Mouse (Mus musculus): Measurements from ENCODE around the gene Cog2. TPM values are rescaled to one million over a fixed set of nuclear protein-coding genes. Genes with fewer than 3 reads are reported as not detected.

Gene Cog2
- polyA plus RNA-seq, 1 experiment, result 17.5 TPM

- 66% methylated on average over 3 of the region's 3 CpGs for WGBS
- DNase-seq (ENCODE audit: low read depth, low spot score), result no peak
Measured at GRCm38 (mm10) chr8:124509156-124509555, 11.4 kb upstream of the Cog2 start.

GRCm38 (mm10) chr8:124516039-124516438 lies 4.5 kb upstream of the Cog2 start:
- DNase-seq (ENCODE audit: low read depth, low spot score), result no peak
- WGBS, result 52% methylated on average over 3 of the region's 3 CpGs

- WGBS, result 59% methylated on average over 6 of the region's 6 CpGs
- no peak for DNase-seq (ENCODE audit: low read depth, low spot score)
Measured at GRCm38 (mm10) chr8:124516525-124516924, 4.0 kb upstream of the Cog2 start.

GRCm38 (mm10) chr8:124517142-124517541 lies 3.4 kb upstream of the Cog2 start:
- DNase-seq (ENCODE audit: low read depth, low spot score), result no peak
- WGBS, result 62% methylated on average over 6 of the region's 6 CpGs

GRCm38 (mm10) chr8:124521946-124522345 lies 1.4 kb downstream of the Cog2 start:
- 65% methylated on average over 6 of the region's 6 CpGs for WGBS
- no peak for DNase-seq (ENCODE audit: low read depth, low spot score)

- no peak for DNase-seq (ENCODE audit: low read depth, low spot score)
- 80% methylated on average over 11 of the region's 11 CpGs for WGBS
Measured at GRCm38 (mm10) chr8:124526261-124526660, 5.7 kb downstream of the Cog2 start.

- WGBS, result 85% methylated on average over 14 of the region's 14 CpGs
- no peak for DNase-seq (ENCODE audit: low read depth, low spot score)
Measured at GRCm38 (mm10) chr8:124530076-124530475, 9.5 kb downstream of the Cog2 start.

- DNase-seq (ENCODE audit: low read depth, low spot score), result no peak
- 88% methylated on average over 7 of the region's 7 CpGs for WGBS
Measured at GRCm38 (mm10) chr8:124530556-124530955, 10.0 kb downstream of the Cog2 start.

- DNase-seq (ENCODE audit: low read depth, low spot score), result no peak
- 80% methylated on average over 4 of the region's 4 CpGs for WGBS
Measured at GRCm38 (mm10) chr8:124530996-124531395, 10.4 kb downstream of the Cog2 start.

- DNase-seq (ENCODE audit: low read depth, low spot score), result no peak
- 94% methylated on average over 3 of the region's 3 CpGs for WGBS
Measured at GRCm38 (mm10) chr8:124532626-124533025, 12.1 kb downstream of the Cog2 start.

GRCm38 (mm10) chr8:124535451-124535850 lies 14.9 kb downstream of the Cog2 start:
- 80% methylated on average over 5 of the region's 5 CpGs for WGBS
- DNase-seq (ENCODE audit: low read depth, low spot score), result no peak

- 84% methylated on average over 12 of the region's 12 CpGs for WGBS
- DNase-seq (ENCODE audit: low read depth, low spot score), result no peak
Measured at GRCm38 (mm10) chr8:124540906-124541305, 20.3 kb downstream of the Cog2 start.

GRCm38 (mm10) chr8:124542001-124542400 lies 21.4 kb downstream of the Cog2 start:
- DNase-seq (ENCODE audit: low read depth, low spot score), result no peak
- 95% methylated on average over 4 of the region's 4 CpGs for WGBS

- 88% methylated on average over 5 of the region's 5 CpGs for WGBS
Measured at GRCm38 (mm10) chr8:124543272-124543671, 22.7 kb downstream of the Cog2 start.

GRCm38 (mm10) chr8:124546371-124546770 lies 25.8 kb downstream of the Cog2 start:
- 83% methylated on average over 6 of the region's 6 CpGs for WGBS

More at GRCm38 (mm10) chr8:124543272-124543671, 22.7 kb downstream of the Cog2 start:
- DNase-seq (ENCODE audit: low read depth, low spot score), result no peak

GRCm38 (mm10) chr8:124546815-124547214 lies 26.2 kb downstream of the Cog2 start:
- no peak for DNase-seq (ENCODE audit: low read depth, low spot score)
- WGBS, result 78% methylated on average over 7 of the region's 7 CpGs

More at GRCm38 (mm10) chr8:124546371-124546770, 25.8 kb downstream of the Cog2 start:
- no peak for DNase-seq (ENCODE audit: low read depth, low spot score)

GRCm38 (mm10) chr8:124547269-124547668 lies 26.7 kb downstream of the Cog2 start:
- WGBS, result 44% methylated on average over 11 of the region's 11 CpGs

GRCm38 (mm10) chr8:124548187-124548586 lies 27.6 kb downstream of the Cog2 start:
- no peak for DNase-seq (ENCODE audit: low read depth, low spot score)
- 72% methylated on average over 1 of the region's 1 CpGs for WGBS

More at GRCm38 (mm10) chr8:124547269-124547668, 26.7 kb downstream of the Cog2 start:
- no peak for DNase-seq (ENCODE audit: low read depth, low spot score)

GRCm38 (mm10) chr8:124551011-124551661 lies 30.6 kb downstream of the Cog2 start:
- WGBS, result 91% methylated on average over 15 of the region's 15 CpGs
- DNase-seq (ENCODE audit: low read depth, low spot score), result no peak

- DNase-seq (ENCODE audit: low read depth, low spot score), result no peak
- WGBS, result 85% methylated on average over 7 of the region's 7 CpGs
Measured at GRCm38 (mm10) chr8:124555113-124555750, 34.7 kb downstream of the Cog2 start.

GRCm38 (mm10) chr8:124556164-124556563 lies 35.6 kb downstream of the Cog2 start:
- 79% methylated on average over 7 of the region's 7 CpGs for WGBS
- no peak for DNase-seq (ENCODE audit: low read depth, low spot score)
